ENCODE assay signal across 15 mouse cellular contexts in the genomic region with DNA sequence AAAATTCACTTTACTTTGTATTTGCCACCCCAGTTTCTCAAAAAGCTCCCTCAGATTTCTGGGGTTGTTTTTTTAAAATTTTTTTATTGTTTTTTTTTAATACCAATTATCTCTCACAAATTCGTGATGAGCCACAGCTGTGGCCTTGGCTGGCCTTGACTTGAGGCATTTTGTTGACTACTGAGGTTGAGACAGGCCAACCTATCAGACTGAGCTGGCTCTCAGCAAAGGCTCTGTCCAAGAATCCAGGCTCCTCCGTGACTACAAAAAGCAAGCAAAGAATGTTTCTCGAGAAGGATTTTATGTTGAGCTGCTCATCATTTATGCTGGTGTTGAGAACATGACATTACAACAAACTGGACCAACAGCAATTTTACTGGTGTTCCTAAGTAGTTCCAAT.
DNase-seq lines count a peak whose midpoint lies in the region; TF ChIP-seq lines count a peak whose summit lies in the region.
"Had no signal": no experiment of that assay in that cellular context is flagged by ENCODE, and none has a peak within 500 bp of the region (broad histone marks: within the 10 kb centered on the region; RNA-seq: fewer than 3 reads in every experiment).

No protein-coding gene starts in this region.

- H3K27ac ChIP-seq in heart, embryonic 10.5 days: no peak overlapping the region
- no peak overlapping the region for H3K27ac ChIP-seq in thymus, adult 2 months (ENCODE audit: control insufficient read depth, insufficient read depth, low read length)
- no peak overlapping the region for H3K27ac ChIP-seq in cerebellum, adult 2 months (ENCODE audit: insufficient read depth, low read length)
- H3K27ac ChIP-seq: forebrain, embryonic 15.5 days; heart, adult 2 months; hindbrain, embryonic 15.5 days; layer of hippocampus, adult 2 months; liver, embryonic 13.5 days; stomach, postnatal 0 days had no signal

- TF ChIP-seq CTCF in thymus, adult 2 months (IDR thresholded peaks at IDR 0.05; ENCODE audit: borderline replicate concordance, control insufficient read depth, extremely low read depth, insufficient read depth, low read length, poor library complexity): no peak
- no peak for TF ChIP-seq CTCF in cerebellum, adult 2 months (IDR thresholded peaks at IDR 0.05; ENCODE audit: borderline replicate concordance, insufficient read depth, low read depth, low read length)

- no peaks in the 10 kb centered on the region for H3K36me3 ChIP-seq in heart, embryonic 10.5 days
- no peaks in the 10 kb centered on the region for H3K36me3 ChIP-seq in thymus, adult 2 months (ENCODE audit: control insufficient read depth, insufficient read depth, low read length)
- H3K36me3 ChIP-seq: forebrain, embryonic 15.5 days; hindbrain, embryonic 15.5 days; liver, embryonic 13.5 days had no signal

- H3K4me3 ChIP-seq in heart, embryonic 10.5 days: no peak overlapping the region
- no peak overlapping the region for H3K4me3 ChIP-seq in thymus, adult 2 months (ENCODE audit: control insufficient read depth, insufficient read depth, low read length)
- no peak overlapping the region for H3K4me3 ChIP-seq in cerebellum, adult 2 months (replicated peaks; ENCODE audit: insufficient read depth, low read depth, low read length)
- H3K4me3 ChIP-seq: forebrain, embryonic 15.5 days; heart, adult 2 months; hindbrain, embryonic 15.5 days; layer of hippocampus, adult 2 months; liver, embryonic 13.5 days; myocyte had no signal

- 73% methylated on average over 3 of the region's 3 CpGs for WGBS in heart, embryonic 10.5 days
- 81% methylated on average over 3 of the region's 3 CpGs for WGBS in thymus, adult 2 months
- WGBS in cerebellum, adult 2 months: 43% methylated on average over 3 of the region's 3 CpGs

- no peak for TF ChIP-seq POLR2A in thymus, adult 2 months (IDR thresholded peaks at IDR 0.05; ENCODE audit: control insufficient read depth, extremely low read depth, insufficient read depth, low read length, poor library complexity)
- TF ChIP-seq POLR2A in cerebellum, adult 2 months (IDR thresholded peaks at IDR 0.05; ENCODE audit: borderline replicate concordance, insufficient read depth, low read length): no peak

- no peaks in the 10 kb centered on the region for H3K9me3 ChIP-seq in heart, embryonic 10.5 days
- H3K9me3 ChIP-seq: forebrain, embryonic 15.5 days; hindbrain, embryonic 15.5 days; liver, embryonic 13.5 days had no signal

- H3K27me3 ChIP-seq in heart, embryonic 10.5 days (ENCODE audit: insufficient read depth, poor library complexity, severe bottlenecking): no peaks in the 10 kb centered on the region
- H3K27me3 ChIP-seq in thymus, adult 2 months (ENCODE audit: control insufficient read depth, insufficient read depth, low read length): no peaks in the 10 kb centered on the region
- H3K27me3 ChIP-seq in cerebellum, adult 2 months (ENCODE audit: control insufficient read depth, insufficient read depth, low read length): no peaks in the 10 kb centered on the region
- H3K27me3 ChIP-seq: forebrain, embryonic 15.5 days; hindbrain, embryonic 15.5 days; liver, embryonic 13.5 days had no signal

- DNase-seq in heart, adult 9 months (ENCODE audit: low spot score in 2 of 2): peak; percentile 2 to 13
- DNase-seq in heart, embryonic 10.5 days (ENCODE audit: low spot score): no peak
- DNase-seq in Muller cell, postnatal 12 days (ENCODE audit: inconsistent ontology term): peak; percentile 13
- peak; percentile 5 for DNase-seq in adrenal gland, postnatal 25 days
- DNase-seq in kidney, postnatal 36 days: peak; percentile 19 to 30
- no peak for DNase-seq in spleen, postnatal 14 days (ENCODE audit: low spot score in 2 of 2)
- DNase-seq in thymus, adult 2 months: no peak
- DNase-seq in cerebellum, adult 2 months: no peak
- DNase-seq: liver, embryonic 13.5 days had no signal

- H3K4me1 ChIP-seq in heart, embryonic 10.5 days: 0 out of 2 replicates have a peak, but pooled peaks cover 8% of the 10 kb centered on the region
- H3K4me1 ChIP-seq in thymus, adult 2 months (replicated peaks; ENCODE audit: control insufficient read depth, insufficient read depth, low read length): no peaks in the 10 kb centered on the region
- no peaks in the 10 kb centered on the region for H3K4me1 ChIP-seq in cerebellum, adult 2 months (ENCODE audit: control insufficient read depth, insufficient read depth, low read length)
- H3K4me1 ChIP-seq: forebrain, embryonic 15.5 days; hindbrain, embryonic 15.5 days; liver, embryonic 13.5 days had no signal

Comparison
In these comparisons a context has a peak if more than half of its experiments do, and no peak if none do; other contexts are left out.
1. DNase-seq: peak in heart, adult 9 months (2 of 2), Muller cell, postnatal 12 days (single experiment), adrenal gland, postnatal 25 days (single experiment) and kidney, postnatal 36 days (2 of 2); none in heart, embryonic 10.5 days (single experiment), spleen, postnatal 14 days (0 of 2), thymus, adult 2 months (single experiment) and cerebellum, adult 2 months (0 of 2).